Mouse (Mus musculus) liver, postnatal 0 days (tissue): ENCODE measurements around the gene Gak. TPM values are rescaled to one million over a fixed set of nuclear protein-coding genes. Genes with fewer than 3 reads are reported as not detected.
A peak's percentile ranks its signal among the peaks of the same experiment; 100 is the strongest.

Experiments
- ATAC-seq: fragments of 200-750 bp; cut with Nextera tagmentation; 2 replicates; pipeline ENCODE4 v1.8.0; 2017; ENCODE audit warnings: mild to moderate bottlenecking, moderate library complexity
- DNase-seq: peaks from one replicate; pipeline ENCODE4 v3.0.0-alpha.2; 2016
- H3K27ac ChIP-seq: fragments of 300-500 bp; sonication (generic); 2 replicates; pipeline ENCODE4 v1.5.1; 2014; ENCODE audit warnings: antibody characterized with exemption, moderate library complexity, mild to moderate bottlenecking, low read depth
- H3K27me3 ChIP-seq: fragments of 300-500 bp; sonication (generic); 2 replicates; pipeline ENCODE4 v1.6.1; 2014; ENCODE audit warnings: low read length, control low read depth, mixed read lengths; ENCODE audit not compliant: insufficient read depth
- H3K36me3 ChIP-seq: fragments of 300-500 bp; sonication (generic); replicated peaks from 2 replicates; pipeline ENCODE4 v1.6.1; 2014; ENCODE audit warnings: mild to moderate bottlenecking, control low read depth, low read length, moderate library complexity, mixed read lengths; ENCODE audit not compliant: insufficient read depth
- H3K4me1 ChIP-seq: fragments of 300-500 bp; sonication (generic); 2 replicates; pipeline ENCODE4 v1.6.1; 2014; ENCODE audit warnings: antibody characterized with exemption, mild to moderate bottlenecking, control low read depth; ENCODE audit not compliant: insufficient read depth
- H3K4me2 ChIP-seq: fragments of 300-500 bp; sonication (generic); 2 replicates; pipeline ENCODE4 v1.6.1; 2014; ENCODE audit warnings: low read depth, mild to moderate bottlenecking, low read length, moderate library complexity, mixed read lengths
- H3K4me3 ChIP-seq: fragments of 300-500 bp; sonication (generic); 2 replicates; pipeline ENCODE4 v1.5.1; 2014; ENCODE audit warnings: low read depth, low read length
- H3K9ac ChIP-seq: fragments of 300-500 bp; sonication (generic); replicated peaks from 2 replicates; pipeline ENCODE4 v1.6.1; 2014; ENCODE audit warnings: mild to moderate bottlenecking, moderate library complexity
- H3K9me3 ChIP-seq: fragments of 300-500 bp; sonication (generic); 2 replicates; pipeline ENCODE4 v1.6.1; 2016; ENCODE audit warnings: mild to moderate bottlenecking, control low read depth, low read length, mixed read lengths
- CTCF ChIP-seq: sonication (generic); IDR thresholded peaks from 2 replicates; pipeline ENCODE4 v1.5.1; 2016; ENCODE audit warnings: antibody characterized with exemption, low read depth
- EP300 ChIP-seq: IDR thresholded peaks from 2 replicates; pipeline ENCODE4 v1.6.1; 2016; ENCODE audit warnings: antibody characterized with exemption, low read depth, mild to moderate bottlenecking
- WGBS: fragments of 180-500 bp; shearing (Covaris S2); extraction: QIAGEN DNeasy Blood & Tissue Kit; methylation state at CpG from one replicate; pipeline ENCODE4 v1.1.7; 2014; ENCODE audit not compliant: insufficient replicate concordance; 5-methylcytosine and 5-hydroxymethylcytosine counted together
- polyA plus RNA-seq: library from polyadenylated mRNA; unstranded; fragments of >200 nt; fragmentation: Nextera tagmentation; extraction: Ambion mirVana; gene quantifications from 2 replicates; pipeline ENCODE4 v1.2.1, GENCODE M21; 2015

Gene Gak
- polyA plus RNA-seq, 1 experiment from 2014 or later = 17.5 TPM

GRCm38 (mm10) chr5:108674624-108675023 lies 45.1 kb upstream of the Gak start:
- WGBS = 54% methylated on average over 2 of the region's 2 CpGs
- peak overlapping the region; percentile 25 for H3K4me3 ChIP-seq
- ATAC-seq = peak; percentile 85
- peaks cover 25% of the 10 kb centered on the region for H3K36me3 ChIP-seq
- H3K4me2 ChIP-seq = peak overlapping the region; percentile 70
- peak; percentile 59 for DNase-seq
- peak overlapping the region; percentile 96 for H3K27ac ChIP-seq
- H3K9me3 ChIP-seq = no peaks in the 10 kb centered on the region
- peaks cover 40% of the 10 kb centered on the region for H3K4me1 ChIP-seq
- no peak for TF ChIP-seq CTCF
- TF ChIP-seq EP300 = peak; percentile 57; the same call in 1 of the 2 replicates
- H3K9ac ChIP-seq = peak overlapping the region; percentile 19
- no peaks in the 10 kb centered on the region for H3K27me3 ChIP-seq

- Histone ChIP-seq H3K4me3 (no peak overlapping the region), H3K4me1 (peaks cover 31% of the 10 kb centered on the region), H3K27ac (peak overlapping the region; percentile 39; the same call in 1 of the 2 replicates), H3K9ac (no peak overlapping the region), H3K36me3 (peaks cover 25% of the 10 kb centered on the region), H3K9me3 (no peaks in the 10 kb centered on the region), H3K27me3 (no peaks in the 10 kb centered on the region), H3K4me2 (no peak overlapping the region)
- WGBS = 90% methylated on average over 12 of the region's 12 CpGs
- TF ChIP-seq CTCF (peak; percentile 37), EP300 (no peak)
- ATAC-seq (no peak), DNase-seq (no peak)
These were observed 42.2 kb upstream of the Gak start for GRCm38 (mm10) chr5:108671757-108672156.

- no peak overlapping the region for H3K4me3 ChIP-seq
- ATAC-seq (no peak), DNase-seq (peak; percentile 82)
- H3K36me3 ChIP-seq = peaks cover 25% of the 10 kb centered on the region
- peak overlapping the region; percentile 55; the same call in 1 of the 2 replicates for H3K27ac ChIP-seq
- TF ChIP-seq CTCF (peak; percentile 81), EP300 (no peak)
- no peak overlapping the region for H3K9ac ChIP-seq
- H3K27me3 ChIP-seq = no peaks in the 10 kb centered on the region
- H3K4me1 ChIP-seq = peaks cover 22% of the 10 kb centered on the region
- no peaks in the 10 kb centered on the region for H3K9me3 ChIP-seq
- H3K4me2 ChIP-seq = no peak overlapping the region
These were observed 41.2 kb upstream of the Gak start for GRCm38 (mm10) chr5:108670785-108671184.

- Histone ChIP-seq H3K27me3 (no peaks in the 10 kb centered on the region), H3K9me3 (no peaks in the 10 kb centered on the region), H3K4me3 (peak overlapping the region; percentile 56), H3K4me1 (peaks cover 17% of the 10 kb centered on the region), H3K4me2 (peak overlapping the region; percentile 92), H3K9ac (peak overlapping the region; percentile 81), H3K36me3 (peaks cover 25% of the 10 kb centered on the region), H3K27ac (peak overlapping the region; percentile 94)
- ATAC-seq = no peak
- WGBS = 61% methylated on average over 9 of the region's 9 CpGs
- TF ChIP-seq EP300 (no peak), CTCF (no peak)
- DNase-seq = no peak
These were observed 40.4 kb upstream of the Gak start for GRCm38 (mm10) chr5:108669986-108670385.

GRCm38 (mm10) chr5:108668977-108669936 lies 39.7 kb upstream of the Gak start, which contains the start of gene Dgkq:
Dgkq (minus strand) TSS chr5:108669672.
- H3K4me1 ChIP-seq = peaks cover 17% of the 10 kb centered on the region
- ATAC-seq = peak; percentile 80
- 5% methylated on average over 41 of the region's 43 CpGs for WGBS

GRCm38 (mm10) chr5:108668387-108668932 lies 38.9 kb upstream of the Gak start:
- H3K4me3 ChIP-seq = peak overlapping the region; percentile 56
- H3K36me3 ChIP-seq = peaks cover 22% of the 10 kb centered on the region
- no peaks in the 10 kb centered on the region for H3K27me3 ChIP-seq
- DNase-seq (no peak), ATAC-seq (peak; percentile 3; the same call in 1 of the 2 replicates)
- peaks cover 14% of the 10 kb centered on the region for H3K4me1 ChIP-seq
- TF ChIP-seq EP300 (no peak), CTCF (no peak)
- H3K9me3 ChIP-seq = no peaks in the 10 kb centered on the region
- H3K4me2 ChIP-seq = peak overlapping the region; percentile 92
- H3K9ac ChIP-seq = peak overlapping the region; percentile 81
- peak overlapping the region; percentile 94 for H3K27ac ChIP-seq
- WGBS = 10% methylated on average over 3 of the region's 3 CpGs

More at GRCm38 (mm10) chr5:108668977-108669936, 39.7 kb upstream of the Gak start, which contains the start of gene Dgkq:
- no peaks in the 10 kb centered on the region for H3K27me3 ChIP-seq
- no peaks in the 10 kb centered on the region for H3K9me3 ChIP-seq
- peaks cover 25% of the 10 kb centered on the region for H3K36me3 ChIP-seq
- TF ChIP-seq CTCF (peak; percentile 85), EP300 (no peak; the same call in 1 of the 2 replicates)
- H3K9ac ChIP-seq = peak within 1 kb of the TSS; percentile 81
- H3K27ac ChIP-seq = peak within 1 kb of the TSS; percentile 94
- H3K4me3 ChIP-seq = peak within 1 kb of the TSS; percentile 56
- H3K4me2 ChIP-seq = peak within 1 kb of the TSS; percentile 92
- DNase-seq = peak; percentile 88
